Comparison of ENCODE assay signal across 8 mouse cellular contexts in the genomic region with DNA sequence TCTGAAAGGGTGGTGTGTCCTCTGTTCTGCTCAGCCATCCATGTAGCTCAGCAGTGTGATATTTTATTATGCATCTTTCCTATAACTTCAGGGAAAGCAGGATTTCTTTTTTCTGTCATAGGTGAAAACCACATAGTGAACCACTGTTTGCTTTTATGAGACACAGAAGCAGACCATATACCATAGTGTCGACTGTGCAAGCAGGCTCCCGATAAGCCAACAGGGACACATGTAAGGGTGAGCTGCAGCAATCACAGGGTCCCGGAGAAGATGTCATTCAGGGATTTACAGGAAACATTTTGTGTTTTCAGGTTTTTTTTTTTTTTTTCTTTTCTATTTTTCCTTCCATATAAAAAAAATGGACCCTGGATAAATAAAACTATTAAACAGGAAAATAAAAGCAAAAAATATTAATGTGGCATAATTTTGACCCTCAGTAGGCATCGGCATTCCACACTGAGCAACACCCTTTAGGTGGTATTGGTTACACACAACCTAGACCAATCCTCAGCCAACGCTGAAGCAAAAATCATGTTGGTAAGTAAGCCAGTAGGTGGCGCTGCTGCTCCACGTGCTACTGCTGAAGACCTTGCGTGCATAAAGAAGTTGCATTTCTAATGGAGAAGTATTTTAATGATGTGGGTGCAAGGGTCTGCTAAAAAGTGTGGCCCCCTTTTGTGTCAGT.
DNase-seq lines count a peak whose midpoint lies in the region; ATAC-seq lines count a peak whose summit lies in the region.

No protein-coding gene starts in this region.

- DNase-seq in ZHBTc4 (ENCODE audit: low read depth, low spot score), result peak; percentile 74
- peak; percentile 37 for DNase-seq in cerebellum, adult 9-10 months
- DNase-seq in induced T-regulatory cell, adult 2 months (ENCODE audit: low read depth), result peak; percentile 43
- peak; percentile 79 to 88 for DNase-seq in left cerebral cortex, adult 18-20 months (ENCODE audit: low spot score in 2 of 2)
- DNase-seq in right cerebral cortex, postnatal 36 days (ENCODE audit: low spot score in 2 of 2), result peak; percentile 55 to 56
- DNase-seq in T-cell, adult 2 months (ENCODE audit: low spot score), result no peak

- ATAC-seq in frontal cortex, adult (ENCODE audit: low TSS enrichment), result peak; percentile 95
- peak; percentile 99 for ATAC-seq in megakaryocyte progenitor cell, adult 5-6 weeks (replicated peaks; ENCODE audit: poor library complexity)
